Mouse (Mus musculus) lung, embryonic 15.5 days (tissue): ENCODE results near the gene Rpp21. TPM values are rescaled to one million over a fixed set of nuclear protein-coding genes. Genes with fewer than 3 reads are reported as not detected.
"Not testable (repeated sequence)": the region's sequence is repeated elsewhere in the genome, so short reads cannot be mapped to it uniquely, and the experiment has no call there.

Experiments
- ATAC-seq: fragments of 200-750 bp; cut with Nextera tagmentation; 2 replicates; pipeline ENCODE4 v1.8.0; 2017; ENCODE audit warnings: moderate number of reproducible peaks, borderline replicate concordance; ENCODE audit not compliant: low FRiP score, low TSS enrichment; ENCODE audit errors: extremely low read depth
- H3K27ac ChIP-seq: fragments of 300-500 bp; sonication (generic); 2 replicates; pipeline ENCODE4 v1.5.1; 2015; ENCODE audit warnings: moderate library complexity, mild to moderate bottlenecking, inconsistent platforms
- H3K27me3 ChIP-seq: fragments of 300-500 bp; sonication (generic); 2 replicates; pipeline ENCODE4 v1.6.1; 2015; ENCODE audit warnings: inconsistent platforms
- H3K36me3 ChIP-seq: fragments of 300-500 bp; sonication (generic); 2 replicates; pipeline ENCODE4 v1.6.1; 2015; ENCODE audit warnings: inconsistent platforms
- H3K4me1 ChIP-seq: fragments of 300-500 bp; sonication (generic); 2 replicates; pipeline ENCODE4 v1.6.1; 2015; ENCODE audit warnings: inconsistent platforms
- H3K4me2 ChIP-seq: fragments of 300-500 bp; sonication (generic); 2 replicates; pipeline ENCODE4 v1.6.1; 2015; ENCODE audit warnings: inconsistent platforms, mild to moderate bottlenecking, moderate library complexity
- H3K4me3 ChIP-seq: fragments of 300-500 bp; sonication (generic); 2 replicates; pipeline ENCODE4 v1.5.1; 2015; ENCODE audit warnings: mild to moderate bottlenecking, inconsistent platforms
- H3K9ac ChIP-seq: fragments of 300-500 bp; sonication (generic); 2 replicates; pipeline ENCODE4 v1.6.1; 2015; ENCODE audit warnings: inconsistent platforms
- H3K9me3 ChIP-seq: fragments of 300-500 bp; sonication (generic); 2 replicates; pipeline ENCODE4 v1.6.1; 2016; ENCODE audit warnings: inconsistent platforms
- WGBS: fragments of 180-500 bp; shearing (Covaris S2); methylation state at CpG from one replicate; pipeline ENCODE4 v1.1.7; 2015; 5-methylcytosine and 5-hydroxymethylcytosine counted together
- polyA plus RNA-seq: library from polyadenylated mRNA; unstranded; fragments of >200 nt; fragmentation: Nextera tagmentation; extraction: Ambion mirVana; gene quantifications from 2 replicates; pipeline ENCODE4 v1.2.1, GENCODE M21; 2015

The Rpp21 gene
- polyA plus RNA-seq, 1 experiment from 2014 or later = 177 TPM

GRCm38 (mm10) chr17:36261511-36262166, 3.8 kb upstream of the Rpp21 start:
- no peak overlapping the region for H3K4me2 ChIP-seq
- H3K27ac ChIP-seq = no peak overlapping the region
- peaks cover 62% of the 10 kb centered on the region for H3K36me3 ChIP-seq
- no peaks in the 10 kb centered on the region for H3K27me3 ChIP-seq
- no peak for ATAC-seq
- H3K9me3 ChIP-seq = no peaks in the 10 kb centered on the region
- H3K9ac ChIP-seq = no peak overlapping the region
- WGBS = 91% methylated on average over 9 of the region's 9 CpGs
- H3K4me1 ChIP-seq = peaks cover 10% of the 10 kb centered on the region
- H3K4me3 ChIP-seq = no peak overlapping the region

GRCm38 (mm10) chr17:36257241-36257947, 475 bp downstream of the Rpp21 start:
- no peaks in the 10 kb centered on the region for H3K9me3 ChIP-seq
- WGBS = under 1% methylated on average over 37 of the region's 37 CpGs
- H3K9ac ChIP-seq = peak overlapping the region; percentile 72
- H3K36me3 ChIP-seq = peaks cover 29% of the 10 kb centered on the region
- peak overlapping the region; percentile 75 for H3K4me3 ChIP-seq
- peak overlapping the region; percentile 64 for H3K4me2 ChIP-seq
- peak overlapping the region; percentile 89 for H3K27ac ChIP-seq
- ATAC-seq = peak; percentile 94
- H3K4me1 ChIP-seq = peaks cover 15% of the 10 kb centered on the region
- H3K27me3 ChIP-seq = no peaks in the 10 kb centered on the region

- Histone ChIP-seq H3K9me3 (no peaks in the 10 kb centered on the region), H3K36me3 (no peaks in the 10 kb centered on the region), H3K4me2 (no peak overlapping the region), H3K27ac (peak overlapping the region; percentile 79), H3K9ac (no peak overlapping the region), H3K4me1 (peaks cover 20% of the 10 kb centered on the region), H3K27me3 (peaks cover 12% of the 10 kb centered on the region; the same call in 1 of the 2 replicates), H3K4me3 (no peak overlapping the region)
- no peak for ATAC-seq
- whole genome bisulfite sequencing = 27% methylated on average over 6 of the region's 6 CpGs
Observed at GRCm38 (mm10) chr17:36253087-36253600, 4.7 kb downstream of the Rpp21 start.

GRCm38 (mm10) chr17:36252250-36252876, 5.5 kb downstream of the Rpp21 start:
- no peaks in the 10 kb centered on the region for H3K36me3 ChIP-seq
- ATAC-seq = peak; percentile 70
- H3K4me2 ChIP-seq = peak overlapping the region; percentile 69
- peaks cover 15% of the 10 kb centered on the region; the same call in 1 of the 2 replicates for H3K27me3 ChIP-seq
- H3K9me3 ChIP-seq = no peaks in the 10 kb centered on the region
- peak overlapping the region; percentile 31 for H3K4me3 ChIP-seq
- 5% methylated on average over 25 of the region's 25 CpGs for WGBS
- no peak overlapping the region for H3K9ac ChIP-seq
- peaks cover 16% of the 10 kb centered on the region for H3K4me1 ChIP-seq
- peak overlapping the region; percentile 79 for H3K27ac ChIP-seq

GRCm38 (mm10) chr17:36248886-36249285, 9.0 kb downstream of the Rpp21 start:
- H3K27ac ChIP-seq = 0 out of 2 replicates have a peak overlapping the region, but pooled peaks have one; percentile 4
- peak overlapping the region; percentile 45 for H3K4me2 ChIP-seq
- no peaks in the 10 kb centered on the region for H3K36me3 ChIP-seq
- H3K4me1 ChIP-seq = peaks cover 9% of the 10 kb centered on the region
- H3K9me3 ChIP-seq = no peaks in the 10 kb centered on the region
- ATAC-seq = peak; percentile 36; the same call in 1 of the 2 replicates
- H3K4me3 ChIP-seq = no peak overlapping the region; the same call in 1 of the 2 replicates
- 16% methylated on average over 33 of the region's 33 CpGs for WGBS
- H3K27me3 ChIP-seq = peaks cover 15% of the 10 kb centered on the region; the same call in 1 of the 2 replicates
- peak overlapping the region; percentile 31; the same call in 1 of the 2 replicates for H3K9ac ChIP-seq

GRCm38 (mm10) chr17:36245741-36246140, 12.1 kb downstream of the Rpp21 start:
- H3K36me3 ChIP-seq = no peaks in the 10 kb centered on the region
- ATAC-seq = no peak
- peaks cover 4% of the 10 kb centered on the region for H3K4me1 ChIP-seq
- H3K9me3 ChIP-seq = no peaks in the 10 kb centered on the region
- 74% methylated on average over 2 of the region's 2 CpGs for WGBS
- no peak overlapping the region for H3K27ac ChIP-seq
- peaks cover 15% of the 10 kb centered on the region; the same call in 1 of the 2 replicates for H3K27me3 ChIP-seq
- no peak overlapping the region for H3K4me2 ChIP-seq
- no peak overlapping the region for H3K4me3 ChIP-seq
- no peak overlapping the region for H3K9ac ChIP-seq

GRCm38 (mm10) chr17:36244031-36244430, 13.8 kb downstream of the Rpp21 start:
- H3K27ac ChIP-seq = no peak overlapping the region
- no peaks in the 10 kb centered on the region for H3K36me3 ChIP-seq
- WGBS = 38% methylated on average over 5 of the region's 5 CpGs
- no peak for ATAC-seq
- no peak overlapping the region for H3K4me2 ChIP-seq
- no peaks in the 10 kb centered on the region for H3K9me3 ChIP-seq
- H3K27me3 ChIP-seq = peaks cover 9% of the 10 kb centered on the region; the same call in 1 of the 2 replicates
- peaks cover 9% of the 10 kb centered on the region for H3K4me1 ChIP-seq
- no peak overlapping the region for H3K4me3 ChIP-seq
- H3K9ac ChIP-seq = no peak overlapping the region

- no peaks in the 10 kb centered on the region for H3K9me3 ChIP-seq
- ATAC-seq = peak; percentile 60; the same call in 1 of the 2 replicates
- peaks cover 9% of the 10 kb centered on the region for H3K4me1 ChIP-seq
- peaks cover 14% of the 10 kb centered on the region; the same call in 1 of the 2 replicates for H3K27me3 ChIP-seq
- peak overlapping the region; percentile 62 for H3K27ac ChIP-seq
- 9% methylated on average over 5 of the region's 5 CpGs for WGBS
- no peak overlapping the region for H3K4me3 ChIP-seq
- no peaks in the 10 kb centered on the region for H3K36me3 ChIP-seq
- H3K4me2 ChIP-seq = peak overlapping the region; percentile 40
- H3K9ac ChIP-seq = no peak overlapping the region
Observed at GRCm38 (mm10) chr17:36240637-36241213, 17.1 kb downstream of the Rpp21 start.

- no peaks in the 10 kb centered on the region for H3K9me3 ChIP-seq
- 2% methylated on average over 27 of the region's 27 CpGs for WGBS
- peak overlapping the region; percentile 40 for H3K9ac ChIP-seq
- H3K36me3 ChIP-seq = no peaks in the 10 kb centered on the region
- peaks cover 9% of the 10 kb centered on the region for H3K4me1 ChIP-seq
- peak overlapping the region; percentile 46 for H3K4me3 ChIP-seq
- H3K4me2 ChIP-seq = peak overlapping the region; percentile 80
- H3K27ac ChIP-seq = 0 out of 2 replicates have a peak overlapping the region, but pooled peaks have one; percentile 24
- ATAC-seq = peak; percentile 62
- peaks cover 23% of the 10 kb centered on the region for H3K27me3 ChIP-seq
Observed at GRCm38 (mm10) chr17:36237321-36237921, 20.4 kb downstream of the Rpp21 start.

GRCm38 (mm10) chr17:36235300-36235699, 22.6 kb downstream of the Rpp21 start:
- H3K9ac ChIP-seq, H3K9me3 ChIP-seq, H3K27ac ChIP-seq, H3K4me1 ChIP-seq, H3K4me3 ChIP-seq, ATAC-seq, H3K36me3 ChIP-seq, H3K4me2 ChIP-seq: not testable (repeated sequence)
- WGBS = 20% methylated on average over 9 of the region's 9 CpGs
- peaks cover 27% of the 10 kb centered on the region for H3K27me3 ChIP-seq

GRCm38 (mm10) chr17:36233572-36233971, 24.3 kb downstream of the Rpp21 start:
- Histone ChIP-seq H3K27me3 (peaks cover 27% of the 10 kb centered on the region), H3K4me3 (no peak overlapping the region), H3K36me3 (no peaks in the 10 kb centered on the region), H3K9me3 (no peaks in the 10 kb centered on the region), H3K9ac (no peak overlapping the region), H3K4me1 (no peaks in the 10 kb centered on the region), H3K4me2 (no peak overlapping the region), H3K27ac (no peak overlapping the region)
- 72% methylated on average over 5 of the region's 5 CpGs for WGBS
- no peak for ATAC-seq
